Mouse (Mus musculus) urinary bladder, postnatal 36 days (tissue): ENCODE data around the gene Rgs3.

Experiments
- DNase-seq, 2 experiments: peaks; one replicate each; pipeline ENCODE4 v3.0.0; 2022; ENCODE audit warnings: low spot score in 2 of 2, mixed read lengths in 1 of 2

Gene Rgs3

DNA sequence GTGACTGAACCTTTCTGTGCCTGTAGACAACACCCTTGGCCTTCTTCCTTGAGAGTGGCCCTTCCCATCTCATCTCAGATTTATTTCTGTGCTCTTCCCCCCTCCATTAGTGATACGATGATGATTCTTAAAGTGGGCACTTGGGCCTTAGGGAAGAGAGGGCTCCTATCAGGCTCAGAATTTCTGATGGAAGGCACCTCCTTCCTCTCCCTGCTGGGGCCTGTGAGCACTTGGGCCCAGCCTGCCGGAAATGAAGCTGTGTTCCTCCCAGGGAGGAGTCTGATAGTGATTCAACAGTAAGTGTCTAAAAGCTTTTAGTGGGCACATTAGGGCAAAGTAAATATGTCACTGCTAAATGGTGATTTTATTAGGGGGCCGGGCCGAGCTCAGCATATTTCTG lies 67.7 kb downstream of the Rgs3 start:
- no peak for DNase-seq

- no peak for DNase-seq
Observed at GRCm38 (mm10) chr4:62628547-62628946, 68.9 kb downstream of the Rgs3 start.

DNA sequence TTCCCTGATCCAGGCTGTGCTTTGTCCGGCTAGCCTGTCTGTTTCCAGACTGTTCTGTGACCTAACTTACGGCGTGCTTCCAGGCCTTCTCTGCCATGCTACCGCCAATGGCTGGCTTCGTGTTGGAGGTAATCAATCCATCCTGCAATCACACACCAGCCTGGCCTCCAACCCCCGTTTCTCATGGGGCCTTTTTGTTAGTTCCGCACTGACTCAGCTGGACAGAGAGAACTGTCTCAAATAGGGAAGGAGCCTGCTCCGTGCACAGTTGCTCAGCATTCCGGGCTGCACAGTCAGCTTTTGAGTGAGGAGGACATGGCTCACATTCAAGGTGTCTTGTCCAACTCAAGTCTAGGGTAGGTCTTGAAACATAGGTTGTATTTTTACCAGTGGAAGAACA lies 69.8 kb downstream of the Rgs3 start:
- DNase-seq = no peak

DNA sequence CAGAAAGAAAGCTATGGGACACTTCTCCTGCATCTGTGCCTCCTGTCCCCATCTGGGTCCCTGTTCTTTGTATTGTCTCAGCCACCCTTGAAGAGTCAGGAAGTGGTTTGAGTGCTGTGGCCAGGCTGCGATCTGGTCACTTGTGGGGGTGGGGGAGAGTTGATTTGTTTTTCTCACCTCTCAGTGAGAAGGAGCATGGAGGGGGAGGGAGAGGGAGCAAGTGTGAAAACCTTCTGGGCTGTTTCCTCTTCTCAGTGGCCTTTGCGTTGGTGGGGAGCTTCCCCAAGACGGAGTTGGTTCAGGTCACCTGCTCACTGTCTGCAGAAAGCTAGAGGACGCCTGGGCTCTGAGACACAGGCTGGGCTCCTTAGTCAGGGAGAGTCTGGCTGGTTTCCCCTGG lies 70.3 kb downstream of the Rgs3 start:
- DNase-seq = no peak

DNA sequence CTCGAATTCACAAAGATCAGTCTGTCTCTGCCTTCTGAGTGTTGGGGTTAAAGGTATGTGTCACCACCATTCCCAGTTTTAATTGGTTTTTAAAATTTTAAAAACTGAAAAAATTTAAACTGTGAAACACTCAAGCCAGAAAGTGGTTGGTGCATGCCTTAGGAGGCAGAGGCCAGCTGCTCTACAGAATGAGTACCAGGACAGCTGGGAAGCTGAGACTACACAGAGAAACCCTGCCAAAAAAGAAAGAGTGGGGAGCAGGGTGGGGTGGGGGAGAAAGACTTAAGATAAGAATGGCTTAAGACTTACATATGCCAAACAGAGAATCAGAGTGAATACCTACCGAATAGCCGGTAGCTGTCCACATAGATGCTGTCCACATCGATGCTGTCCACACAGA lies 73.6 kb downstream of the Rgs3 start:
- DNase-seq = no peak

DNA sequence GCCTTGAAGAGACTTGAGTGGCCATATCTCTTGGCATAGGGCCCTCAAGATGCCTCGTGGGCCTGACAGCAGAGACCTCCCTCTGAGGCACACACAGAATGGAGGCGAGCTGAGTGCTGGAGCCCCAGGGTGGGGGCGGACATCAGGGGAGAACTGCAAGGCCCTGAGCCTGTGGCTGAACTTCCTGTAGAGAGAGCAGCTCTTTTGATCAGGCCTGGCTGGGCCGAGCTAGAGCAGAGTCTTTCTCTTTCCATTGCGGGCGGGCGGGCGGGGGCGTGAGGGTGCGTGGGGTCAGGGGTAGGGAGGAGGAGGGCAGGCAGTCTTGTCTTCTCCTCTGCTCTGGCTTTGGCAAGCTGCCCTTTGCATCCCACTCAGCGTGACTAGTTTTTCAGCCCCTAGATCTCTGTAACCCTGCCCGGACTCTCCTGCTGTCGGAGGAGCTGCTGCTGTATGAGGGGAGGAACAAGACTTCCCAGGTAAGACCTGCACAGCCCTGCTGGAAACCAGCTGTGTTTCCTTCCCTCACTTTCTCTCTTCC lies 74.5 kb downstream of the Rgs3 start:
- DNase-seq = no peak

DNA sequence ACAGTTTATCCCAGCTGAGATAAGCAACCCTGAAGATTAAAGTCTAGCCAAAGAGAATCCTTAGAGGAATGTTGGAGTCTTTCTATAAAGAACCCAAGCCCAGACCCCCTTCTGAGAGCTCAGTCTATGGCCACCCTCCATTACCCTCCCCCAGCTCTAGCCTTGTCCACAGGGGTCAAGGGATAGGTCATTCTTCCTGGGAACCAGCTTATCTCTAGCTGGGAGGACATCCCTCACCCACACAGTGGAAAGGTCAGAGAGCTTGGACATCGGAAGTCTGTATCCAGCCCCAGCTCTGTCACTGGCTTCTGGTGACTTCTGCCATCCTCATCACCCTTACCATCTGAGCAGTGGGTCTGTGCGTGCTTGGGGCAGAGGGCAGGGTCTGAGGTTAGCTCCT lies 75.2 kb downstream of the Rgs3 start:
- DNase-seq = no peak

GRCm38 (mm10) chr4:62636047-62636446 lies 76.4 kb downstream of the Rgs3 start:
- DNase-seq = no peak

DNA sequence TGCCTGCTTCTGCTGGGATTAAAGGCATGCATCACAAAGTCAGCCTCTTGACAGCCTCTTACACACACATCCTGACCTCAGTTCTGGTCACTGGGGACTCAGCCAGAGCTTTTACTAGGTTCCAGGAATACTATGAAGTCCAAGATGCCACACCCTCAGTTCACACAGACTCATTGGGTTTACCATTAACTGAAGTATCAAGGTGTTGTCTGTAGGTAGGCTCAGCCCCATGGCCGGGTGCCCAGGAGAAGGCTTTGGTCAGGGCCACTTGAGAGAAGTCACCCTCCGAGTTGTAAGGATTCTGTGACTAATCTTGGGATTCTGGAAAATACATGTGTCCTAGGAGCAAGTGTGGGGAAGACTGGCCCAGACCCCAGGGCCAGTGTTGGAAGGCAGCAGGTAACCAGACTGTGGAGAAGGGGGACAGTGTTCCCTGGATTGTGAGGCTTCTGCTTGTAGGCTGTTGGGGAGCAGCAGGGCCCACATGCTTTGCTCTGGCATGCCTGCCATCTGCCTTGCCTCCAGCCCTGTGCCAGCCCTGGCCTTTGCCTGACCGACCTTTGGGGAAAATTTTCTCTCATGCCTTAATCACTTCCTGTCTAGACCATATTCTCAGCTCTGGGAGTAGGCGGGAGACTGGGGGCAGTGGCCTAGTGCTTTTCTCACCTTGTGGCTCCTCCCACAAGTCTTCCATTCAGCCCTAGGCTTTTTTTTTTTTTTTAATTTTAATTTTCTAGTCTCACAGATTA lies 78.4 kb downstream of the Rgs3 start:
- DNase-seq = no peak

GRCm38 (mm10) chr4:62640496-62641229 lies 81.0 kb downstream of the Rgs3 start:
- DNase-seq = no peak

- DNase-seq = no peak
Observed at GRCm38 (mm10) chr4:62641230-62641589, 81.6 kb downstream of the Rgs3 start.

- DNase-seq = no peak
Observed at GRCm38 (mm10) chr4:62641656-62642055, 82.0 kb downstream of the Rgs3 start.

GRCm38 (mm10) chr4:62643401-62643800 lies 83.8 kb downstream of the Rgs3 start:
- no peak for DNase-seq

GRCm38 (mm10) chr4:62644031-62644793 lies 84.6 kb downstream of the Rgs3 start:
- no peak for DNase-seq

GRCm38 (mm10) chr4:62646556-62647248 lies 87.1 kb downstream of the Rgs3 start:
- no peak for DNase-seq

- DNase-seq = no peak
Observed at GRCm38 (mm10) chr4:62648848-62649247, 89.2 kb downstream of the Rgs3 start.

- no peak for DNase-seq
Observed at GRCm38 (mm10) chr4:62649536-62650230, 90.0 kb downstream of the Rgs3 start.

- no peak for DNase-seq
Observed at GRCm38 (mm10) chr4:62651179-62651760, 91.6 kb downstream of the Rgs3 start.

- no peak for DNase-seq
Observed at GRCm38 (mm10) chr4:62652215-62652614, 92.6 kb downstream of the Rgs3 start.

GRCm38 (mm10) chr4:62652921-62653757 lies 93.5 kb downstream of the Rgs3 start:
- DNase-seq = no peak
